Mouse (Mus musculus): ENCODE measurements around the gene Zfp52. TPM values are rescaled to one million over a fixed set of nuclear protein-coding genes. Genes with fewer than 3 reads are reported as not detected.
A peak's percentile ranks its signal among the peaks of the same experiment; 100 is the strongest.

Gene Zfp52
- 1.5 and 2.3 TPM in 2 replicates for polyA plus RNA-seq (2014; fragmentation: Nextera tagmentation; extraction: Ambion mirVana)

- Histone ChIP-seq H3K36me3 (ENCODE audit: control insufficient read depth, insufficient read depth, low read length) (no peaks in the 10 kb centered on the region), H3K4me3 (ENCODE audit: low read depth, low read length) (peak within 1 kb of the TSS; percentile 35), H3K27ac (ENCODE audit: low read depth, low read length) (no peak within 1 kb of the TSS), H3K4me1 (ENCODE audit: control insufficient read depth, insufficient read depth, low read length) (peaks cover 9% of the 10 kb centered on the region; the same call in 1 of the 2 replicates), H3K9me3 (ENCODE audit: control insufficient read depth, low read length) (no peaks in the 10 kb centered on the region), H3K9ac (replicated peaks; ENCODE audit: low read depth, low read length) (peak within 1 kb of the TSS; percentile 41; the same call in 1 of the 2 replicates), H3K4me2 (ENCODE audit: low read depth, low read length) (peak within 1 kb of the TSS; percentile 63), H3K27me3 (ENCODE audit: control insufficient read depth, insufficient read depth, low read length) (no peaks in the 10 kb centered on the region)
- 6% methylated on average over 21 of the region's 21 CpGs for WGBS
- peak; percentile 24; the same call in 1 of the 2 replicates for ATAC-seq (ENCODE audit: low read depth)
These were observed at the start of gene Zfp52 for GRCm38 (mm10) chr17:21535096-21536001. Gene Zfp52 (plus strand): TSS chr17:21535539.

GRCm38 (mm10) chr17:21488760-21489499 lies 46.4 kb upstream of the Zfp52 start, which contains the start of gene Zfp53:
Gene Zfp53 (plus strand): TSS chr17:21488998.
- H3K4me2 ChIP-seq (ENCODE audit: low read depth, low read length), result peak within 1 kb of the TSS; percentile 75
- H3K9ac ChIP-seq (replicated peaks; ENCODE audit: low read depth, low read length), result peak within 1 kb of the TSS; percentile 67
- H3K4me1 ChIP-seq (ENCODE audit: control insufficient read depth, insufficient read depth, low read length), result 0 out of 2 replicates have a peak, but pooled peaks cover 3% of the 10 kb centered on the region
- peak within 1 kb of the TSS; percentile 72 for H3K27ac ChIP-seq (ENCODE audit: low read depth, low read length)
- H3K27me3 ChIP-seq (ENCODE audit: control insufficient read depth, insufficient read depth, low read length), result no peaks in the 10 kb centered on the region
- peak within 1 kb of the TSS; percentile 78 for H3K4me3 ChIP-seq (ENCODE audit: low read depth, low read length)
- H3K36me3 ChIP-seq (ENCODE audit: control insufficient read depth, insufficient read depth, low read length), result no peaks in the 10 kb centered on the region
- under 1% methylated on average over 34 of the region's 34 CpGs for WGBS
- no peaks in the 10 kb centered on the region for H3K9me3 ChIP-seq (ENCODE audit: control insufficient read depth, low read length)
- ATAC-seq (ENCODE audit: low read depth), result peak; percentile 100

GRCm38 (mm10) chr17:21489500-21490001 lies 45.8 kb upstream of the Zfp52 start:
- peak overlapping the region; percentile 67; the same call in 1 of the 2 replicates for H3K9ac ChIP-seq (replicated peaks; ENCODE audit: low read depth, low read length)
- ATAC-seq (ENCODE audit: low read depth), result no peak
- H3K36me3 ChIP-seq (ENCODE audit: control insufficient read depth, insufficient read depth, low read length), result no peaks in the 10 kb centered on the region
- no peaks in the 10 kb centered on the region for H3K27me3 ChIP-seq (ENCODE audit: control insufficient read depth, insufficient read depth, low read length)
- H3K4me1 ChIP-seq (ENCODE audit: control insufficient read depth, insufficient read depth, low read length), result 0 out of 2 replicates have a peak, but pooled peaks cover 3% of the 10 kb centered on the region
- H3K4me3 ChIP-seq (ENCODE audit: low read depth, low read length), result peak overlapping the region; percentile 78
- no peak overlapping the region for H3K27ac ChIP-seq (ENCODE audit: low read depth, low read length)
- peak overlapping the region; percentile 75 for H3K4me2 ChIP-seq (ENCODE audit: low read depth, low read length)
- no peaks in the 10 kb centered on the region for H3K9me3 ChIP-seq (ENCODE audit: control insufficient read depth, low read length)
- WGBS, result 17% methylated on average over 8 of the region's 8 CpGs

GRCm38 (mm10) chr17:21501365-21501764 lies 34.0 kb upstream of the Zfp52 start:
- H3K27me3 ChIP-seq (ENCODE audit: control insufficient read depth, insufficient read depth, low read length), result no peaks in the 10 kb centered on the region
- no peaks in the 10 kb centered on the region for H3K9me3 ChIP-seq (ENCODE audit: control insufficient read depth, low read length)
- H3K36me3 ChIP-seq (ENCODE audit: control insufficient read depth, insufficient read depth, low read length), result no peaks in the 10 kb centered on the region
- H3K4me1 ChIP-seq (ENCODE audit: control insufficient read depth, insufficient read depth, low read length), result no peaks in the 10 kb centered on the region
- H3K4me3 ChIP-seq (ENCODE audit: low read depth, low read length), result no peak overlapping the region
- WGBS, result 84% methylated on average over 1 of the region's 1 CpGs
- no peak overlapping the region for H3K27ac ChIP-seq (ENCODE audit: low read depth, low read length)
- no peak for ATAC-seq (ENCODE audit: low read depth)
- no peak overlapping the region for H3K4me2 ChIP-seq (ENCODE audit: low read depth, low read length)
- no peak overlapping the region for H3K9ac ChIP-seq (replicated peaks; ENCODE audit: low read depth, low read length)

- Histone ChIP-seq H3K9me3 (ENCODE audit: control insufficient read depth, low read length) (no peaks in the 10 kb centered on the region), H3K27me3 (ENCODE audit: control insufficient read depth, insufficient read depth, low read length) (no peaks in the 10 kb centered on the region), H3K4me3 (ENCODE audit: low read depth, low read length) (no peak overlapping the region), H3K36me3 (ENCODE audit: control insufficient read depth, insufficient read depth, low read length) (peaks cover 7% of the 10 kb centered on the region; the same call in 1 of the 2 replicates), H3K27ac (ENCODE audit: low read depth, low read length) (no peak overlapping the region), H3K9ac (replicated peaks; ENCODE audit: low read depth, low read length) (no peak overlapping the region), H3K4me2 (ENCODE audit: low read depth, low read length) (no peak overlapping the region), H3K4me1 (ENCODE audit: control insufficient read depth, insufficient read depth, low read length) (no peaks in the 10 kb centered on the region)
- 100% methylated on average over 1 of the region's 1 CpGs for WGBS
- ATAC-seq (ENCODE audit: low read depth), result no peak
These were observed 30.8 kb upstream of the Zfp52 start for GRCm38 (mm10) chr17:21504524-21504923.

- 98% methylated on average over 3 of the region's 3 CpGs for WGBS
These were observed 29.1 kb upstream of the Zfp52 start for GRCm38 (mm10) chr17:21506258-21506657.

GRCm38 (mm10) chr17:21509756-21510155 lies 25.6 kb upstream of the Zfp52 start:
- ATAC-seq (ENCODE audit: low read depth), result no peak

More at GRCm38 (mm10) chr17:21506258-21506657, 29.1 kb upstream of the Zfp52 start:
- Histone ChIP-seq H3K27ac (ENCODE audit: low read depth, low read length) (no peak overlapping the region), H3K4me3 (ENCODE audit: low read depth, low read length) (no peak overlapping the region), H3K9ac (replicated peaks; ENCODE audit: low read depth, low read length) (no peak overlapping the region), H3K4me1 (ENCODE audit: control insufficient read depth, insufficient read depth, low read length) (no peaks in the 10 kb centered on the region), H3K9me3 (ENCODE audit: control insufficient read depth, low read length) (no peaks in the 10 kb centered on the region), H3K27me3 (ENCODE audit: control insufficient read depth, insufficient read depth, low read length) (no peaks in the 10 kb centered on the region), H3K4me2 (ENCODE audit: low read depth, low read length) (no peak overlapping the region), H3K36me3 (ENCODE audit: control insufficient read depth, insufficient read depth, low read length) (peaks cover 10% of the 10 kb centered on the region; the same call in 1 of the 2 replicates)
- ATAC-seq (ENCODE audit: low read depth), result no peak

GRCm38 (mm10) chr17:21515403-21516105 lies 19.8 kb upstream of the Zfp52 start:
- Histone ChIP-seq H3K36me3 (ENCODE audit: control insufficient read depth, insufficient read depth, low read length) (0 out of 2 replicates have a peak, but pooled peaks cover 1% of the 10 kb centered on the region), H3K27me3 (ENCODE audit: control insufficient read depth, insufficient read depth, low read length) (no peaks in the 10 kb centered on the region), H3K9me3 (ENCODE audit: control insufficient read depth, low read length) (no peaks in the 10 kb centered on the region), H3K9ac (replicated peaks; ENCODE audit: low read depth, low read length) (peak overlapping the region; percentile 60; the same call in 1 of the 2 replicates), H3K27ac (ENCODE audit: low read depth, low read length) (no peak overlapping the region), H3K4me3 (ENCODE audit: low read depth, low read length) (peak overlapping the region; percentile 49; the same call in 1 of the 2 replicates), H3K4me1 (ENCODE audit: control insufficient read depth, insufficient read depth, low read length) (0 out of 2 replicates have a peak, but pooled peaks cover 3% of the 10 kb centered on the region), H3K4me2 (ENCODE audit: low read depth, low read length) (peak overlapping the region; percentile 89)
- WGBS, result under 1% methylated on average over 8 of the region's 8 CpGs
- peak; percentile 67; the same call in 1 of the 2 replicates for ATAC-seq (ENCODE audit: low read depth)

More at GRCm38 (mm10) chr17:21509756-21510155, 25.6 kb upstream of the Zfp52 start:
- Histone ChIP-seq H3K9me3 (ENCODE audit: control insufficient read depth, low read length) (no peaks in the 10 kb centered on the region), H3K27ac (ENCODE audit: low read depth, low read length) (no peak overlapping the region), H3K4me1 (ENCODE audit: control insufficient read depth, insufficient read depth, low read length) (no peaks in the 10 kb centered on the region), H3K36me3 (ENCODE audit: control insufficient read depth, insufficient read depth, low read length) (peaks cover 10% of the 10 kb centered on the region; the same call in 1 of the 2 replicates), H3K4me2 (ENCODE audit: low read depth, low read length) (no peak overlapping the region), H3K4me3 (ENCODE audit: low read depth, low read length) (no peak overlapping the region), H3K9ac (replicated peaks; ENCODE audit: low read depth, low read length) (no peak overlapping the region), H3K27me3 (ENCODE audit: control insufficient read depth, insufficient read depth, low read length) (no peaks in the 10 kb centered on the region)
